Mouse (Mus musculus) lung, adult 2 months (tissue): ENCODE data around the gene Nfx1. TPM values are rescaled to one million over a fixed set of nuclear protein-coding genes. Genes with fewer than 3 reads are reported as not detected.

Experiments used
- DNase-seq: peaks from one replicate; pipeline ENCODE4 v3.0.0; 2022
- H3K4me1 ChIP-seq: fragments of 200-500 bp; 2 replicates; pipeline ENCODE4 v1.6.1; 2011; ENCODE audit warnings: low read length; ENCODE audit not compliant: control insufficient read depth, insufficient read depth
- H3K4me3 ChIP-seq: fragments of 200-500 bp; replicated peaks from 2 replicates; pipeline ENCODE3; 2011; ENCODE audit warnings: low read depth, mild to moderate bottlenecking, control low read depth, low read length; ENCODE audit errors: extremely low read depth
- CTCF ChIP-seq: fragments of 200-500 bp; IDR thresholded peaks from 2 replicates; pipeline ENCODE4 v1.5.1; 2011; ENCODE audit warnings: mild to moderate bottlenecking, low read length, control low read depth; ENCODE audit not compliant: insufficient read depth
- POLR2A ChIP-seq: fragments of 200-500 bp; IDR thresholded peaks from 2 replicates; pipeline ENCODE4 v1.6.1; 2011; ENCODE audit warnings: low read depth, mild to moderate bottlenecking, control low read depth, low read length, borderline replicate concordance; ENCODE audit errors: extremely low read depth
- WGBS: fragments of 180-500 bp; shearing (Covaris S2); methylation state at CpG from one replicate; pipeline ENCODE4 v1.1.7; 2018; 5-methylcytosine and 5-hydroxymethylcytosine counted together
- polyA plus RNA-seq: library from polyadenylated mRNA; depleted of rRNA; stranded (reverse); fragments of >200 nt; gene quantifications from 2 replicates; pipeline ENCODE4 v1.2.3, GENCODE M21; 2012

Gene Nfx1
- polyA plus RNA-seq, 1 experiment = 28.9 TPM

DNA sequence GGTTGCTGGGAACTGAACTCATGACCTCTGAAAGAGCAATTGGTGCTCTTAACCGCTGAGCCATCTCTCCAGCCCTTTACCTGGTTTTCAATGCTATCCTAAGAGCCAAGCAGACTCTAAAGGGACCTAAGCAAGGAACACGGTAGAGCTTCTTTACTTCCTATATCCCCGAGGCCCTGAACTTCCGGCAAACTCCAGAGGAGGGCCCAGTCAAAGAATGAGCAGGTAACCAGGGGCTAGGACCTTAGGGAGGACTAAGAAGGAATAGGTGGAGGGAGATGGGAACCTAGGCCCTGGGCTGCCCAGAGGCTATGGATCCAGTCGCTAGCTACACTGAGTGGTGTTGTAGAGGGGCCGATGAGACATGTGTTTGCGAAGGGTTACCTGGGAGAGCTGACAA lies 81.1 kb downstream of the Nfx1 start:
- Histone ChIP-seq H3K4me1 (0 out of 2 replicates have a peak, but pooled peaks cover 4% of the 10 kb centered on the region), H3K4me3 (no peak overlapping the region)
- TF ChIP-seq CTCF = no peak
- no peak for TF ChIP-seq POLR2A
- WGBS = 80% methylated on average over 7 of the region's 7 CpGs
- no peak for DNase-seq

DNA sequence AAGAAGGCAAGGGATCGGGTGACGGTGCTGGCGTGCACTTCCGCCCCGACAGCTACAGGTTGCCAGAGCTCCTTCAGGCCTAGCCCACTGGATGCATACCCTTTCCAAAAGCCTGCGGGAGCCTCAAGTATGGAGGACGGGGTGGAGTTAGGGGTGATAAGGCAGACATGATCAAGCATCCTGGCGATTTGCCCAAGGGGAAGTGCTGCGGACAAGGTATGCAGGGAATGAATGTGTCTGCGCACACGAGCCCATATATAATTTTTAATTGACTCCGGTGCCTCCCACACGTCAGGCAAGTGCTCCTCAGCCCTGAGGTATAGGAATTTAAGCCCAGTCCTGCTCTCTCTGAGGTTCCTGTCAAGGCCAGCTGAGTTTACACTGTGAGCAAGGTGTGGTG lies 84.4 kb downstream of the Nfx1 start:
- WGBS = 31% methylated on average over 13 of the region's 13 CpGs
- Histone ChIP-seq H3K4me3 (peak overlapping the region; percentile 49), H3K4me1 (0 out of 2 replicates have a peak, but pooled peaks cover 4% of the 10 kb centered on the region)
- no peak for TF ChIP-seq CTCF
- no peak for TF ChIP-seq POLR2A
- DNase-seq = peak; percentile 8

DNA sequence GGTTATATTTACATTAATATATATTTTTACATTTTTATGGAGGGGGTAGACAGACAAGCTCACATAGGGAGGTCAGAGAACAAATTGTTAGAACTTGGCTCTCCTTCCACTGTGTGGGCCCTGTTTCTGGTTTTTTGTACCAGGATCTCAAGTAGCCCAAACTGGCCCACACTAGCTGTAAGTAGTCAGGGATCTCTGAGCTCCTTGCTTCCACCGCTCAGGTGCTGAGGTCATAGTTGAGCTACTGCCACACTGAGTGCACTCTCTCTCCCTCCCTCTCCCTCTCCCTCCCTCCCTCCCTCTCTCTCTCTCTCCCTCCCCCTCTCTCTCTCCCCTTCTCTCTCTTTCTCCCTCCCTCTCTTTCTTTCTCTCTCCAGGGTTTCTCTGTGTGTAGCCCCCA lies 85.5 kb downstream of the Nfx1 start:
- H3K4me1 ChIP-seq = 0 out of 2 replicates have a peak, but pooled peaks cover 4% of the 10 kb centered on the region
- no peak for DNase-seq
- no peak for TF ChIP-seq POLR2A
- no peak for TF ChIP-seq CTCF
- H3K4me3 ChIP-seq = no peak overlapping the region
- 82% methylated on average over 1 of the region's 1 CpGs for WGBS

DNA sequence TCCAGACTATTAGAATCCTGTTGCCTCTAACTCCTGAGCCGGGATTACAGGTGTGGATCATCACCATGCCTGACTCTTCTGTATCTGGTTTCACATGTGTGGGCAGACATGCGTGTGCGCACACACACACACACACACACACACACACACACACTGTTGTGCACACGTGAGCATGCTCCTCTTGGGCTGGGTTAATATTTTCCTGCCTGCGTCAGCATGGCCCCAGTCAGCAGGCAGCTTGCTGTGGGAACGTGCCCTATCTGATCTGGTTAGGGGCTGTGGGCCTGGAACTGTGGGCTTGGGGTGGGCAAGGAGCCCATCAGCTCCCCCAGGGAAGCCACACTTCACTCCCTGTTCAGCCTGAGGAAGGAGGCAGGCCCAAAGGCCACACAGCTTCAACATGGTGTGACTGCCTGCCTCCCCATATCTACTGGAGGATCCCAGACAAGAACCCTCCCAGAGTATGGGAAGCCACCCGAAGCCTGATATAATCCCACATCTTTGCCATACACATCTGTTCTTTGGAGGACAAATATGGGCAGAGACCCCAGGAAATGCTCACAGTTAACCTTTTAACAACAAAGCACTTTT lies 86.1 kb downstream of the Nfx1 start:
- TF ChIP-seq CTCF = no peak
- TF ChIP-seq POLR2A = no peak
- WGBS = 74% methylated on average over 7 of the region's 7 CpGs
- H3K4me1 ChIP-seq = 0 out of 2 replicates have a peak, but pooled peaks cover 4% of the 10 kb centered on the region
- H3K4me3 ChIP-seq = no peak overlapping the region
- no peak for DNase-seq

DNA sequence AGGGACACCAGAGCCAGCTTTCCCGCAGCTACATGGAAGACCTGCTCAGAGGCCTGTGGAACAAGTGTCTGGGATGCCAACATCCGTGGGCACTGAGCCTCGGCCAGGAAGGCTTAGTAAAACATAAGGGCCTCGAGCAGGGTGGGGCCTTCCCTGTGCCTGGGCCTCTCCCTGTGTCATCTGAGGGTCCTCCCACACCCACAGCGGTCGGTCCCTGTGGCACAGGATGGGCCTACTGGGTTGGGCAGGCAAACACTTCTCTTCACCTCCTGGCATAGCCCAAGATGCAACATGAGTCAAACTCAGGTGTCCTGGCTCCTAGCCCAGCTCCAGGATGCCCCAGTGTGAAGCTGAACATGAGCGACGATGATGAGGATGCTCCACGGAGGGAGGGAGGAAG lies 86.7 kb downstream of the Nfx1 start:
- DNase-seq = no peak
- H3K4me1 ChIP-seq = 0 out of 2 replicates have a peak, but pooled peaks cover 4% of the 10 kb centered on the region
- H3K4me3 ChIP-seq = no peak overlapping the region
- 56% methylated on average over 8 of the region's 9 CpGs for WGBS
- TF ChIP-seq CTCF (no peak), POLR2A (no peak)

DNA sequence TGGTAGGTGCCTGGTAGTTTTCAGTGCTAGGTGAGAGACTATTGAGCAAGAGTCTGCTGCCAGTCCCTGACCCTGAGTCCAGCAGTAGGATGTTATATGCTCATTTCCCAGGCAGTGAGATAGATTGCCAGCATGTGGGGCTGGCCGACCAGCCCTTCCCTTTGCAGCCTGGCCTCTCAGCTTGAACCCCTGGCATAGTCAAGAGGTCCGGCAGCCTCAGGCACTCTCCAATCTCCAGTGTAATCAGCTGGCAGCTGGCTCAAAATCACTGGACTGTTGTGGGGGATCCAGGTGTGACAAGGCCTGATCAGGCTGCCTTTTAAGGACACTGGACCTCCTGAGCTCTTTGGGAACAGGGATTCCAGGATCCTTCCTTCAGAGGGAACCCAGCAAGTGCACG lies 92.6 kb downstream of the Nfx1 start:
- WGBS = 49% methylated on average over 3 of the region's 3 CpGs

DNA sequence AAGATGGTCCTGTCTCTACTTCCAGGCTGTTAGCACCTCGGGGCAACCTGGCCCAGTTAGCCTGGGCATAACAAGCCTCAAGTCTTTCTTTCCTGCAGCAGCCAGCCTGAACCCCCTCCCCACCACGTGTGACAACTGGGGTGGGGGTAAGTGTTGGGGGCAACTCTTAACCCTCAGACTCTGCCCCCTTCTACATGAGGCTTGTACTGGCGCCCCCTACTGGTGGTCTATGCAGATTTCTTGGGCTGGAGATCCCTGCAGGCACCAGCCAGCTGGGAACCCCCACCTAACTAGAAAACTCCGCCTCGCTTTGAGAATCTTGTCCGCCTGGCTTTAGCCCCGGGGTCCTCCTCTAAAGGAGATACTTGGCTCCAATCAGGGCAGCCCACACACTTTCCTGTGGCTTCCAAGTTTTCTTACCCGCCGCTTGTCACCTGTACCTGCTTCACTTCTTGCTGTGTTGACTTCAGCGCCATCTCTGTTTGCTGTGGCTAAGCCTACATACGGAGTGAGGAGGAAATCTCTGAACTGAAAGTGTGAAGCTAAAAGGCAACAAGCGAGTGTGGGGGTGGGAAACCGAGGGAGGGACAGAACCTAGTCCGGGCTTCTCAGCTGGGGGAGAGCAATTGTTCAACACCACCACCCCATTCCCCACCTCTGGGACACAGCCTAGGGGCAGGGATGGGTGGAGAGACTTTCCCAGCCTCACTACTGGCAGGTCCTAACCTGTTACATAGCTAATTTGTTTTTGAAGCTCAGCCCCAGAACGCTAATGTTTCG lies 93.4 kb downstream of the Nfx1 start:
- TF ChIP-seq POLR2A = no peak
- TF ChIP-seq CTCF = peak; percentile 32
- 15% methylated on average over 16 of the region's 16 CpGs for WGBS
- H3K4me1 ChIP-seq = no peaks in the 10 kb centered on the region
- H3K4me3 ChIP-seq = no peak overlapping the region
- DNase-seq = peak; percentile 38

More for the DNA sequence above, 92.6 kb downstream of the Nfx1 start:
- H3K4me3 ChIP-seq = no peak overlapping the region
- no peak for DNase-seq
- TF ChIP-seq CTCF (no peak), POLR2A (no peak)
- H3K4me1 ChIP-seq = no peaks in the 10 kb centered on the region

DNA sequence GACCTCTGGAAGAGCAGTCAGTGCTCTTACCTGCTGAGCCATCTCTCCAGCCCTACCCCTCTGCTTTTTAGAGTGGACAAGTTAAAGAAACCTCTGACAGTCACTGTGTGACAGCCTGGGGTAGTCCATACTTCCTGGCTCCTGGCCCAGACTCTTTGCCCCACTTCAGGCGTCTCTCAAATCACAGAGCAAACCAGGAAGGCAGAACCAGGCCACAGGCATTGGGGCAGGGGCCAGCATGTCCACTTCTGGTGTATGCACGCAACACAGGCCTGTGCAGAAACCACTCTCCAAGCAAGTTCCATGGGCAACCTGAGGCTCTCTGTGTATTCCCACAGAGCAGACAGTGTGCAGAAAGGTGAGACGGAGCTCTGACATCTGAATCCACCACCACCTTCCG lies 94.5 kb downstream of the Nfx1 start:
- Histone ChIP-seq H3K4me3 (no peak overlapping the region), H3K4me1 (no peaks in the 10 kb centered on the region)
- 75% methylated on average over 4 of the region's 4 CpGs for WGBS
- no peak for TF ChIP-seq CTCF
- no peak for TF ChIP-seq POLR2A
- DNase-seq = no peak

DNA sequence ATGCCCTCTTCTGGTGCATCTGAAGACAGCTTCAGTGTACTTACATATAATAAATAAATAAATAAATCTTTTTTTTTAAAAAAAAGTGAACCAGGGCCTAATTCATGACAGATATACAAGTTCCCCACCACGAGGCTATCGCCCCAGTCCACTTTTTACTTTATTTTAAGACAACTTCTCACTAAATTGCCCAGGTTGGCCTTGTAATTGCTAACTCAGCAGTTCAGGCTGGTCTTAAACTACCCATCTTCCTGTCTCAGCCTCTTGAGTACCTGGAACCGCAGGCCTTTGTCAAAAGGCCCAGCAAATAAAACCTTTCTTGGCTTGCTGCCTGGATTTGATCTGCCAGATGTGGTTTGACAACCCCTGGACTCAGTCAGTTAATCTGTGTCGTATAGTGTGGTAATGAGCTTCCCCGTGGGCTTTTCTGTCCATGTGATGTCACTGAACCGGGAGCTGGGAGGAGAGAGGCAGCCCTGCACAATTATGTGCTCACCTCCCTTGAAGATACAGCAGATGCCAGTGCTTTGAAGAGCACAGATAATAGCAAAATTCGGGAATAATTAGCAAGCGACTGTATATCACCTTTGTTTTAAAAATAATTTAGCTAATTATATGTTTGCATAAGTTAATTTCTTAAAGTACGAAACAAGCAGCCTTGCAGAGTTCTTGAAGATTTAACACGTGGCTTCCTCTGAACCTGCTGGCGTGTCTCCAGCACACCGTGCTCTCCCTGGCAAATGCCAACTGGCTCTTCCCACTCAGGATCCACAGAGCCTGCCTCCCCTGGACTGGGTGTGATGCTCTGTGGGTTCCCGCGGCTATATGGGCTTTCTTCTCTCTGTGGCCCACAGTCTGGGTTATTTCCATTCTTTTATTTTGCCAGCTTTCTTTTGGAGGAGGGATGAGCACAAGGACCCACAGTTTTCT lies 101.1 kb downstream of the Nfx1 start:
- H3K4me3 ChIP-seq = no peak overlapping the region
- TF ChIP-seq CTCF (no peak), POLR2A (no peak)
- DNase-seq = no peak
- H3K4me1 ChIP-seq = no peaks in the 10 kb centered on the region
- WGBS = 71% methylated on average over 14 of the region's 14 CpGs
